Mouse (Mus musculus) B cell, adult 2 months (primary cell): ENCODE results near the gene Esp38.
"Not testable (repeated sequence)": the region's sequence is repeated elsewhere in the genome, so short reads cannot be mapped to it uniquely, and the experiment has no call there.

Experiments used
- DNase-seq, 2 experiments: peaks; one replicate each; pipeline ENCODE4 v3.0.0; 2022

The Esp38 gene

GRCm38 (mm10) chr17:39950220-39950619 is at the start of gene Esp38:
Gene Esp38, plus strand, starts transcription at chr17:39950520.
- no peak for DNase-seq

DNA sequence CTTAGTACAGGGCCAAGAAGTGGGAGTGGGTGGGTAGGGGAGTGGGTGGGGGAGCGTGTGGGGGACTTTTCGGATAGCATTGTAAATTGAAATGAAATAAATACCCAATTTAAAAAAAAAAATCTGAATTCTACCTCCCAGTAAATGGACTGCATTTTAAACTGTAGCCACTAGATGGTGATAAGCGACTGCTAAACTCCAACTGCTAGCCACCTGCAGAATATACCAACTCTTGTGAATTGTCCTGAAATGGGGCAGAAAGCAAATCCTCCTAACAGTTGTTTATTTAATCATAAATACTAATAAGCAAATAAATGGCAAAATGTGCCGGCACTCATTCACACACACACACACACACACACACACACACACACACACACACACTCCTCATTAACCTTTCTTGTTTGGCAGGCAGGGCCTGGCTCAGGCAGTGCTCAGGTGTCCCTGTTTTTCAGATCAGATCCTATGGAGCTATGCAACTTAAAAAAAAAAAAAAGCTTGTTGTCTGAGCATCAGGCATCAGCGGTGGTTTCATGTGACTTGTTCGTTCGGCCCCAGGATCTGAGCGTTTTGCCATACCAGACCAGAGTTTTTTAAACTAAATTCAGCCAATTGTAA is 47.3 kb upstream of the Esp38 start:
- DNase-seq: not testable (repeated sequence)
